Mouse (Mus musculus) WW6 (cell line): Measurements from ENCODE around the gene Lrig1.

Experiments
- DNase-seq: peaks from one replicate; pipeline ENCODE4 v3.0.0-alpha.2; 2013; ENCODE audit warnings: low read depth, low spot score

Gene Lrig1

GRCm38 (mm10) chr6:94698509-94699172 is 1.3 kb downstream of the Lrig1 start:
- no peak for DNase-seq

GRCm38 (mm10) chr6:94697423-94697822 is 2.5 kb downstream of the Lrig1 start:
- DNase-seq = no peak

DNA sequence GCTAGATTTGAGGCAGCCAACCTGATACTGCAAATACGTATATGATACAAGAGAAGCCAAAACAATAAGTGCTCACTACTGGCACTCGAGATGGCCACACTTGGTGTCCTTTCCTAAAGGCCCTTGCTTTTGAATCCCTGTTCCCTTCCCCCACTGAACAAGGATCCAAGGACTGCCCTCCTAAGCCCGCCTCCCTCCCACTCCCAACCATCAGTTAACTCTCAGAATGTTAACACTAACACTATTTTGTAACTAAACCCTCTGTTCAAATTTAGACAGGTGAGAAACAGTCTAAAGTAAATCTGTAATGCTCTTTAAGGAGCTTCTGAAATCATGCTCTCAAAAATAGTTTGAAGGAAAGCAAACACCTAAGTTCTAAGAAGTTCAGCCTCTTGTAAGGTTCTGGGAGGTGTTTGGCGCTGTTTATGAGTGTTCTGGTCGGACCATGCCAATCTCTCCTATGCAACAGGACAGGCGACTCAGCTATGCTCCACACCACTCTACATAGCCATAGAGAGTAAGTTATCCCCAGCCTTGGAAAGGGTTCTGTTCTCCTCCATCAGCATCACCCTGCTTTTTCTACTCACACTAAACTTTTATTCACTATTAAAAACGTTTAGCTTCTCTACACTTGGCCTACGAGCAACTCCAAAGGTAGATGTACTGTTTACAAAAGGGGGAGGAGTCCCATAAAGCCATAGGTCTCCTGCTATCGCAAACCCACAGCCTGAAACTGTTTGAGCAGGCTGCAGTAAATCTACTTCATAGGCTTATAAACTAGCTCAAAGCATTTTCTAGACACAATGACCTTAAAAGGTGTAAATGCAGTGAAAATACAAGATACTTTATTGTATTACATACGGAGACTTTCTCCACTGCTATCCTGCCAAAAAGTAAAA is 3.5 kb downstream of the Lrig1 start:
- DNase-seq = no peak

DNA sequence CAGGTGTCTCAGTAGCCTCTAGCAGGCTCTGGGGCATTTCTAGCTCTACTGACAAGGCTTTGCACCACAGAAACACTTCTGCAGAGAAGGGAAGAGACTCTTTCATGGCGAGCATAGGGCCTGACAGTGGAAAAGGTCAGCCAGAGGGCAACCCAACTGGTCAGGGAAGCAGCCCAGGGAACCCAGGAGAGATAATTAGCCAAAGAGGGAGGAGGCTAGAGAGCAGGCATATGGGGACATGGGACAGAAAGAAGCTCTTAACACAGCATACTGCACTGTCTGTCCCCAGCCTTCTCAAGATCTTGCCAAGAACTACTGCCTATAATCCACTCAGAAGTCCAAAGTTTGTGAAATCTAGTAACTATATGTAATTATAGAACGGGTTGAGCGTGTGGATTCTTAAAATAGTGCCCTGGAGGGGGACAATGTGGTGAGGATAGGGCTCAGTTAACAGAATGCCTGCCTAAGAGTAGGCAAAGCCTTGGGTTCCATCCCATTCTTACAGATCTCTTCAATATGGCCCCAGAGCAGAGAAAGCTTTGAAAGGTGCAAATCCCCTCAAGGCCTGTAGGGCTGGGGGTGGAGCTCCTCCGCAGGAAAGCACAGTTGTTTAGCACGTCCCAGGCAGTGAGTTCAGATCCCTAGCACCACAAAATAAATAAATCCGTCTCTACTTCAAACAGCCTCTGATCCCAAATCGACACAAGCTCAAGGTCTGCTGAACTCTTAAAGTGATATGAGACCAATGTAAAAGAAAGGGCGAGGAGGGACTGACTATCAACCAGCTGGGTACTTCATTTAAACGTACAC is 4.6 kb downstream of the Lrig1 start:
- no peak for DNase-seq

DNA sequence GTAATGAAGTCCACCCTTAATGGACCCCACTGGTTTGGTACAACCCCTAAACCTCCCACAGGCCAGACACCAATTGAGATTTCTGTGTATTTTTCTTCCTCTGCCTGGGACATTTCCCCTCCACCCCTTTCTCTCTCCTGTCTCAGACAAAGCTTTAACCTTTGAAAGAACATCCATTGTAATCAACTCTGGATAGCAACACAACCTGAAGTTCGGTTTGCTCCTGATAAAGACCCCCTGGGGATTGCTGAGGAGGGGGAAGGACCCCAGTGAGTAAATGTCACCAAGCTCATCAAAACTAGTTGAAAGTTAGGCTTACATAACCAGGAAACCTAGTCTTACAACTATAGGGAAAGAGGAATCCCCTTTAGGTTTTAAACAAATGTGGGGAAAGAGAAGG is 5.5 kb downstream of the Lrig1 start:
- no peak for DNase-seq

DNA sequence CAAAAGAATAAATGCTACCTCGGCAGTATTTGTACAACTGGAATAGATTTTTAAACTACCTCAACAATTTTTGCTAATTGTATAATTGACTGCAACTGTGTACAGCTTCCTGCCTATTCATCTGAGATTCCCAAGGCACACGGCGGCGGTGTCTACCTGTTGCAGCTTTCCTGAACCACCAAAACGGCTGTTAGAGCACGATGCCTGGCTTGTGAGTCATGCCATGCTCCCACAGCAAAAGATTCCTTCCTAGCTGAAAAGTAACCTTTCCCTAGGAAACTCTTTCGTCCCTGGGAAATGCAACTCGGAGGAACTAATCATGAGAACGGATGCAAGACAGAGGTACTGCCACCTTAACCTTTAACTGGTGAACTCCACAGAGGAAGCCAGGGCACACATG is 6.9 kb downstream of the Lrig1 start:
- no peak for DNase-seq

GRCm38 (mm10) chr6:94692003-94692402 is 8.0 kb downstream of the Lrig1 start:
- DNase-seq = no peak

GRCm38 (mm10) chr6:94690247-94690646 is 9.7 kb downstream of the Lrig1 start:
- no peak for DNase-seq

DNA sequence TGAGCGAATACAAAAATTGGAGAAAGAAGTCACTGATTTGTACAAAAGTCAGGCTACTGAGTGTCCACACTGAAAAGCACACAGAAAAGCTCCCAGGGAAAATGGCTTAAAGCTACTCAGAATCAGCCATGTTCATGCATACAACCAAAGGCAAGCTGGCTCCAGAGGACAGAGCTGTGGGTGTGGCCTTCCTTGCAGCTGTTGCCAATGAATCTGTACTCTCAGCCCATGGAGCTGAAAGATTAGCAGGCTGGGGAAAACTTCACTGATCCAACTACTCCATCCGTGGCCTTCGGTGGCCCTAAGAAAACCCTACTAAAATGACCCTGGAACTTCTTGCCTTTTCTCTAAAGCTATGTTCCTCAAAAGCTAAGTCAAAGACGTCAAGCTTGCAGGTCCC is 11.2 kb downstream of the Lrig1 start:
- DNase-seq = no peak

DNA sequence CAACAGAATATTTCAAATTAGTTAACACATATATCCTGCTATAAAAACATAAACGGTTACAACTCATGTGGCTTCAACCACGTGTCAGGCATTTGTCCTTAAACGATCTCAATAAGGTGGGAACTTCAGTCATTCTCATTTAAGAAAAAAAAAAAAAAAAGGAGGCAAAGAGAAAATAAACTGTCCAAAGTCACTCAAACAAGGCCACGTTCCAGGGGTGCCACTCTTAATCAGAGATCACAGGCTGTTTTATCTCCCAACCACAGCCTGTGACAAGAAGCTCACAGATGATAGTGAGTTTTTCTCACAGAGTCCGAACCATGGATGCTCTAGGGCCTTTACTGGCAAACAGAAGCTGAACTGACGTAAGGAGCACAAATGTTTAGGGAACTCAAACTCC is 13.9 kb downstream of the Lrig1 start:
- no peak for DNase-seq

- DNase-seq = no peak
Observed at GRCm38 (mm10) chr6:94685611-94686010, 14.3 kb downstream of the Lrig1 start.

- no peak for DNase-seq
Observed at GRCm38 (mm10) chr6:94684844-94685557, 15.0 kb downstream of the Lrig1 start.

GRCm38 (mm10) chr6:94683701-94684100 is 16.3 kb downstream of the Lrig1 start:
- no peak for DNase-seq

- DNase-seq = no peak
Observed at GRCm38 (mm10) chr6:94682270-94682618, 17.7 kb downstream of the Lrig1 start.

DNA sequence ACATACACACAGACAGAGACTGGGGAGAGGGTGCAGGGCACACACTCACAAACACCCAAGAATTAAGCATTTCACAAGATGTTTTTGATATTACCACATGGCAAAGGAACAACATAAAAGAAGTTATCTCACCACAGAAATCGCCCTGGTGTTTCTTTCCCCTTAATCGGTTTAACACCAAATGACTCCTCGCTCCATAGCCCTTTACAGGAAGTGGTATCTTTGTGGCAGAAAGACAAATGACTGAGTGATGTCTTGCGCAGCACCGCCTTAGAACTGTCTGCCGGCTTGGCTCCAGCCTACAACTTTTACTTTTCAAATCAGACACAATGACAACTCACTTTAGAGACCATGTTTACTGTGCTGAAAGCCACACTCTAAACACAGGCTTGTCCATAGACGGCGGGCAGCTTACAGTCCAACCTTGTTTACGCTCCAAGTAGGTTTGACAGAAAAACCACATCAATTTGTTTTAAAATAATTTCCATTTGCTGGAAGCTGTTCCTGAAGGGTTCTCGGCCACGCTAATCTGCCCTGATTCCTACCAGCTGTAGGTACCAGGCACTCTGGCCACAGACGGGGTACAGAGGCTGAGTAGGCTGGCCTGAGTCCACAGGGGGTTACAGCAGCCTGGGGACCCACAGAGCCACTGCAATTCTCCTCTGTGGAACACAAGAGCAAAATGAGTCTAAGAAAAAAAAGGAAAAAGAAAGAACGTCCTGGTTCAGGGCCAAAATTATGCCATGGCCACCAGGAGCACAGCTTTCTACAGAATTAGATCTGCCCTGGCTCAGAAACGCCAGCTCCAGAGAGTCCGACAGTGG is 18.3 kb downstream of the Lrig1 start:
- no peak for DNase-seq

- DNase-seq = no peak
Observed at GRCm38 (mm10) chr6:94680760-94681445, 19.1 kb downstream of the Lrig1 start.

- DNase-seq = no peak
Observed at GRCm38 (mm10) chr6:94679249-94679648, 20.7 kb downstream of the Lrig1 start.

DNA sequence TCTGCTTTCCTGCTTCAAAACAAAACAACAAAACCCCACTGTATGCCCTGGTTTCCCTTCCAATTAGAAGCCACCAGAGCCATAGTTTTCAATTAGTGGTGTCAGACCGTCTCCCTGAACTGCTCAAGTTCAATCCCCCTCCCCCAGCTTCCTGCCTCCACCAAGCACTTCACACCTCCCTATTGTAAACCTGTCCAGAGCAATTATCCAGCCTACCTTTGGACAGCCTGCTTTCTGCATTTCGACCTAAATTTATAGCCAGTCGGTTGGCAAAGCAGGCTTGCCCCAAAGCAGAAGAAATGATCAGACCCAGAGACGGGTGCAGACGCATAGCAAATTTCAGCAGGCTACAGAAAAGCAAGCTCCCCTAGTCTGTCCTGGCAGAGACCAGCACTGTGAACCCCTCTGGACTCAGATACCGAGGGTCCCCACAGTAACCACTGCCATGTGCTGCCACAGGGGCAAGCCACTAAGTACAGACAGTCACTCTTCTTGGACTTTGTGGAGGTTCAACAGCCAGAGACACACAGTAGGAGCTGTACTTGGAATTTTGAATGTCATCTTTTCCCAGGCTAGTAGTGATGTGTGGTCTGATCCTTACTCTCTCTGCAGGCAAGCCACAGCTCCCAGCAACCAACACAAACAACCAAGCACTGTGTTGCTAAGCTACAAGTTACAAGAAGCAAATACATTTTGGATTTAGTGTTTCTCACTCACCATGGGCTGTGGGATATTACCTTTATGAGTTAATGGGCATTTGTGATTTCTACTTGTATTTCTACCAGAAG is 21.4 kb downstream of the Lrig1 start:
- no peak for DNase-seq

DNA sequence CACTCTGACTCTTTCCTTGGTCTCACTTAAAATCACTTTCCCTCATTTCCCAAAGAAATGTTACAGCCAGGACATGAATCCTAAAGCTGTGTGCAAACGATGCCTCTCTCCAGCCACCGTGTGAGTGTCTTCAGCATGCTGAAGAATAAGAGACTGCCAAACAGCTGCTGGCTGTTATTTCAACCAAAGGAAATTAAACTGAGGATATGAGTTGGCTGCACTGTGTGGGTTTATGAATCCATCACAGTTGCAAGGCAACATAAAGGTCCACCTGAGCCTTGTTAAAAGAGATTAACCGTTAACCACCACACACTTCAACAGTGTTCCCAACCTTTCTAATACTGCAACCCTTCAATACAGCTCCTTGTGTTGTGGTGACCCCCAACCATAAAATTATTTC is 22.5 kb downstream of the Lrig1 start:
- DNase-seq = no peak
